Mouse (Mus musculus) forebrain, embryonic 16.5 days (tissue): ENCODE data around the gene Pax9. TPM values are rescaled to one million over a fixed set of nuclear protein-coding genes. Genes with fewer than 3 reads are reported as not detected.

Source experiments
- ATAC-seq: fragments of 200-750 bp; cut with Nextera tagmentation; 2 replicates; pipeline ENCODE4 v1.8.0; 2017; ENCODE audit warnings: mild to moderate bottlenecking, moderate library complexity
- H3K27ac ChIP-seq: fragments of 300-500 bp; sonication (generic); 2 replicates; pipeline ENCODE4 v1.5.1; 2014; ENCODE audit warnings: low read length, control low read depth
- H3K27me3 ChIP-seq: fragments of 300-500 bp; sonication (generic); replicated peaks from 2 replicates; pipeline ENCODE4 v1.6.1; 2014; ENCODE audit warnings: low read length; ENCODE audit not compliant: control insufficient read depth, insufficient read depth
- H3K36me3 ChIP-seq: fragments of 300-500 bp; sonication (generic); 2 replicates; pipeline ENCODE4 v1.6.1; 2014; ENCODE audit not compliant: control insufficient read depth, insufficient read depth
- H3K4me1 ChIP-seq: fragments of 300-500 bp; sonication (generic); replicated peaks from 2 replicates; pipeline ENCODE4 v1.6.1; 2014; ENCODE audit warnings: low read length; ENCODE audit not compliant: control insufficient read depth, insufficient read depth
- H3K4me2 ChIP-seq: fragments of 300-500 bp; sonication (generic); 2 replicates; pipeline ENCODE4 v1.6.1; 2014; ENCODE audit warnings: mild to moderate bottlenecking, low read length, control low read depth
- H3K4me3 ChIP-seq: fragments of 300-500 bp; sonication (generic); replicated peaks from 2 replicates; pipeline ENCODE4 v1.5.1; 2014; ENCODE audit warnings: mild to moderate bottlenecking, low read length, control low read depth
- H3K9ac ChIP-seq: fragments of 300-500 bp; sonication (generic); replicated peaks from 2 replicates; pipeline ENCODE4 v1.6.1; 2014; ENCODE audit warnings: low read depth, low read length, control low read depth
- H3K9me3 ChIP-seq: fragments of 300-500 bp; sonication (generic); 2 replicates; pipeline ENCODE4 v1.6.1; 2016; ENCODE audit warnings: low read length; ENCODE audit not compliant: control insufficient read depth
- WGBS: fragments of 180-500 bp; shearing (Covaris S2); extraction: QIAGEN DNeasy Blood & Tissue Kit; methylation state at CpG from one replicate; pipeline ENCODE4 v1.1.7; 2014; 5-methylcytosine and 5-hydroxymethylcytosine counted together
- polyA plus RNA-seq: library from polyadenylated mRNA; unstranded; fragments of >200 nt; fragmentation: Nextera tagmentation; extraction: Ambion mirVana; gene quantifications from 2 replicates; pipeline ENCODE4 v1.2.1, GENCODE M21; 2015

Gene Pax9
- polyA plus RNA-seq, 1 experiment from 2014 or later: not detected

- Histone ChIP-seq H3K4me1 (no peaks in the 10 kb centered on the region), H3K4me3 (no peak overlapping the region), H3K4me2 (no peak overlapping the region), H3K9me3 (no peaks in the 10 kb centered on the region), H3K36me3 (no peaks in the 10 kb centered on the region), H3K9ac (no peak overlapping the region), H3K27ac (no peak overlapping the region), H3K27me3 (peaks cover 18% of the 10 kb centered on the region)
- WGBS: 29% methylated on average over 6 of the region's 6 CpGs
- no peak for ATAC-seq
These were observed 27.1 kb downstream of the Pax9 start for GRCm38 (mm10) chr12:56718707-56719051.

GRCm38 (mm10) chr12:56727631-56728030 is 36.1 kb downstream of the Pax9 start:
- Histone ChIP-seq H3K9me3 (no peaks in the 10 kb centered on the region), H3K36me3 (no peaks in the 10 kb centered on the region), H3K9ac (no peak overlapping the region), H3K4me3 (no peak overlapping the region), H3K4me2 (no peak overlapping the region), H3K27ac (no peak overlapping the region), H3K27me3 (no peaks in the 10 kb centered on the region), H3K4me1 (no peaks in the 10 kb centered on the region)
- no peak for ATAC-seq
- WGBS: 12% methylated on average over 4 of the region's 4 CpGs

GRCm38 (mm10) chr12:56737104-56737503 is 45.5 kb downstream of the Pax9 start:
- Histone ChIP-seq H3K27ac (no peak overlapping the region), H3K9ac (no peak overlapping the region), H3K36me3 (no peaks in the 10 kb centered on the region), H3K4me2 (no peak overlapping the region), H3K4me3 (no peak overlapping the region), H3K4me1 (no peaks in the 10 kb centered on the region), H3K27me3 (no peaks in the 10 kb centered on the region), H3K9me3 (no peaks in the 10 kb centered on the region)
- WGBS: 87% methylated on average over 4 of the region's 4 CpGs
- no peak for ATAC-seq

Other genes starting within 250 kb of the Pax9 start
- gene Nkx2-1, start 154.9 kb upstream of the Pax9 start, polyA plus RNA-seq: 4.7 and 8.1 TPM in 2 replicates
- not detected in 2 replicates for gene Nkx2-9, start 78.5 kb upstream of the Pax9 start, polyA plus RNA-seq